Mouse (Mus musculus) testis, adult 2 months (tissue): ENCODE data around the gene Adss. TPM values are rescaled to one million over a fixed set of nuclear protein-coding genes. Genes with fewer than 3 reads are reported as not detected.

Experiments
- H3K27ac ChIP-seq: fragments of 200-500 bp; 2 replicates; pipeline ENCODE4 v1.5.1; 2012; ENCODE audit warnings: low read depth, low read length; ENCODE audit not compliant: control insufficient read depth, insufficient read depth
- H3K27me3 ChIP-seq: fragments of 200-500 bp; 2 replicates; pipeline ENCODE4 v1.6.1; 2012; ENCODE audit warnings: mild to moderate bottlenecking, low read length, moderate library complexity; ENCODE audit not compliant: control insufficient read depth, insufficient read depth
- H3K36me3 ChIP-seq: fragments of 200-500 bp; 2 replicates; pipeline ENCODE4 v1.6.1; 2012; ENCODE audit warnings: mild to moderate bottlenecking, low read length; ENCODE audit not compliant: control insufficient read depth, insufficient read depth
- H3K4me1 ChIP-seq: fragments of 200-500 bp; 2 replicates; pipeline ENCODE4 v1.6.1; 2012; ENCODE audit warnings: low read length; ENCODE audit not compliant: control insufficient read depth, insufficient read depth
- H3K4me3 ChIP-seq: fragments of 200-500 bp; 2 replicates; pipeline ENCODE4 v1.5.1; 2012; ENCODE audit warnings: low read depth, mild to moderate bottlenecking, low read length, moderate library complexity, mixed read lengths; ENCODE audit not compliant: control insufficient read depth
- CTCF ChIP-seq: fragments of 200-500 bp; IDR thresholded peaks from 2 replicates; pipeline ENCODE4 v1.5.1; 2012; ENCODE audit warnings: low read depth, mild to moderate bottlenecking, inconsistent platforms, low read length, moderate library complexity; ENCODE audit not compliant: control insufficient read depth, insufficient read depth, insufficient replicate concordance
- POLR2A ChIP-seq: fragments of 200-500 bp; IDR thresholded peaks from 2 replicates; pipeline ENCODE4 v1.6.1; 2012; ENCODE audit warnings: low read depth, mild to moderate bottlenecking, inconsistent platforms, low read length, moderate library complexity; ENCODE audit not compliant: control insufficient read depth
- polyA plus RNA-seq: library from polyadenylated mRNA; depleted of rRNA; stranded (reverse); fragments of >200 nt; gene quantifications from 2 replicates; pipeline ENCODE4 v1.2.3, GENCODE M21; 2012

The Adss gene
- polyA plus RNA-seq, 1 experiment = 30.7 TPM

- TF ChIP-seq POLR2A (no peak), CTCF (no peak)
- no peaks in the 10 kb centered on the region for H3K27me3 ChIP-seq
- H3K4me1 ChIP-seq = peaks cover 6% of the 10 kb centered on the region
- H3K36me3 ChIP-seq = no peaks in the 10 kb centered on the region
- peak overlapping the region; percentile 42; the same call in 1 of the 2 replicates for H3K27ac ChIP-seq
- peak overlapping the region; percentile 63 for H3K4me3 ChIP-seq
Observed at GRCm38 (mm10) chr1:177794866-177795265, 1.4 kb downstream of the Adss start.

GRCm38 (mm10) chr1:177792835-177793234, 3.5 kb downstream of the Adss start:
- Histone ChIP-seq H3K27me3 (no peaks in the 10 kb centered on the region), H3K36me3 (peaks cover 1% of the 10 kb centered on the region; the same call in 1 of the 2 replicates), H3K4me3 (no peak overlapping the region), H3K4me1 (peaks cover 6% of the 10 kb centered on the region), H3K27ac (no peak overlapping the region)
- TF ChIP-seq POLR2A (no peak), CTCF (no peak)

- Histone ChIP-seq H3K4me3 (no peak overlapping the region), H3K4me1 (no peaks in the 10 kb centered on the region), H3K36me3 (no peaks in the 10 kb centered on the region), H3K27me3 (no peaks in the 10 kb centered on the region), H3K27ac (no peak overlapping the region)
- TF ChIP-seq CTCF (no peak), POLR2A (no peak)
Observed at GRCm38 (mm10) chr1:177777397-177777796, 18.9 kb downstream of the Adss start.

DNA sequence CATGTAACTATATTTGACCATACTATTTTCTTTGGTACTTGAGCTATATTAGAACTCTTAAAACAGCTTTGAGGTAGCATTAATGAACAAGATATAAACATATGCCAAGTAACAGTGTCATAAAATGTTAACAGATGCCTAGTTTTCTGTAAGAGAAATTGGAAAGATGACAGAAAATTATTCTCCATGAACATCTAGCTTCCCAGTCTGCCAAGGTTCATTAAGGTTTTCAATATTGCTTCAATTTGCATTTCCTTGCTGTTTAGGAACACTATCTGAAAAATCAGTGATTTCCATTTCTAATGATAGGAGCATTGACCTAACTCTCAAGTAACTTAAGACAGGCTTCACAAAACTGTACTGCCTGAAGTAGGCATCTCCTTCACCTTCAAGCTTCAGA, 27.4 kb downstream of the Adss start:
- no peaks in the 10 kb centered on the region for H3K27me3 ChIP-seq
- H3K4me3 ChIP-seq = no peak overlapping the region
- no peaks in the 10 kb centered on the region for H3K36me3 ChIP-seq
- H3K4me1 ChIP-seq = no peaks in the 10 kb centered on the region
- TF ChIP-seq CTCF (no peak), POLR2A (no peak)
- no peak overlapping the region for H3K27ac ChIP-seq

GRCm38 (mm10) chr1:177757249-177757648, 39.1 kb downstream of the Adss start:
- H3K27me3 ChIP-seq = no peaks in the 10 kb centered on the region
- H3K27ac ChIP-seq = no peak overlapping the region
- TF ChIP-seq CTCF = no peak
- no peak for TF ChIP-seq POLR2A
- no peak overlapping the region for H3K4me3 ChIP-seq
- H3K4me1 ChIP-seq = no peaks in the 10 kb centered on the region
- H3K36me3 ChIP-seq = no peaks in the 10 kb centered on the region

- Histone ChIP-seq H3K27me3 (no peaks in the 10 kb centered on the region), H3K36me3 (no peaks in the 10 kb centered on the region), H3K4me1 (no peaks in the 10 kb centered on the region), H3K4me3 (no peak overlapping the region), H3K27ac (no peak overlapping the region)
- TF ChIP-seq CTCF (no peak), POLR2A (no peak)
Observed at GRCm38 (mm10) chr1:177753496-177753895, 42.8 kb downstream of the Adss start.

DNA sequence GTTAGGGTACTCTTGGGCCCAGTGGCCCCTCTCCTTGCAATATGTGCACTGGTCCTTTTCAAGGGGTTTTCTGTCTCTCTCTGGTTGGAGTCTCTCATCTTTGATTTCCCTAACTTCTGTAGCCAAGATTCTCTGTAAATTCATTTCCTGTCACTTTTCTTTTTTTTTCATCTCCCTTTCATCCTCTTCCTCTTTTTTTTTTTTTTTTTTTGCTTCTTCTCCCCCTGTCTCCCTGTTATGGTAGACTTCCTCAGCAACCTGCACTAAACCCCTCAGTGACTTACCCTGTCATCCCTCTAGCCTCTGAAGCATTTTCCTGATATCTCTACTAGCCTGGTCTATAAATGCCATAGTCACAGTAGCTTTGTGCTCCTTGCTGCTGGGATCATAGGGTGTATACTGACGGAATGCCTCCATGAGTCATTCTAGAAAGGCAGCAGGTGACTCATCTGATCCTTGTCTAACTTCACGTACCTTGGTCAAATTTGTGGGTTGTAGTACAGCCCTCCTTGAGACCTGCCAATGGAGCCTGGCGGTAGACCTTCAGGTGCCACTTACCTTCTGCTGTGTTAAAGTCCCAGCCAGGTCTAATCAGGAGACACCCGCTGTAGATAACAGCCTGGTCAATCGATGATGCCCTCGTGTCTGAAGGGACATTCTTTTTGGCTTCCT, 48.3 kb downstream of the Adss start:
- Histone ChIP-seq H3K4me1 (no peaks in the 10 kb centered on the region), H3K36me3 (no peaks in the 10 kb centered on the region), H3K27ac (no peak overlapping the region), H3K4me3 (no peak overlapping the region), H3K27me3 (no peaks in the 10 kb centered on the region)
- TF ChIP-seq POLR2A = no peak
- TF ChIP-seq CTCF = no peak
